Mouse (Mus musculus): ENCODE results near the gene Ppp2r5a. TPM values are rescaled to one million over a fixed set of nuclear protein-coding genes. Genes with fewer than 3 reads are reported as not detected.

Ppp2r5a gene
- polyA plus RNA-seq, 1 experiment from 2014 or later = 11.3 TPM

- H3K4me1 ChIP-seq (ENCODE audit: control insufficient read depth, low read depth, low read length) = no peaks in the 10 kb centered on the region
- WGBS (ENCODE audit: insufficient replicate concordance) = 47% methylated on average over 5 of the region's 5 CpGs
- H3K9ac ChIP-seq (ENCODE audit: low read depth, low read length) = no peak overlapping the region
- no peak for ATAC-seq (ENCODE audit: low read depth)
- H3K36me3 ChIP-seq (ENCODE audit: control insufficient read depth, insufficient read depth) = peaks cover 5% of the 10 kb centered on the region
- no peaks in the 10 kb centered on the region for H3K9me3 ChIP-seq (replicated peaks; ENCODE audit: control insufficient read depth, low read length)
- H3K4me2 ChIP-seq (ENCODE audit: low read depth, low read length) = no peak overlapping the region
- H3K27me3 ChIP-seq (ENCODE audit: control insufficient read depth, insufficient read depth, low read depth, low read length) = no peaks in the 10 kb centered on the region
- no peak overlapping the region for H3K27ac ChIP-seq (ENCODE audit: low read length)
- no peak overlapping the region for H3K4me3 ChIP-seq (ENCODE audit: low read depth, low read length)
Measured at GRCm38 (mm10) chr1:191334500-191334899, 68.6 kb downstream of the Ppp2r5a start.

DNA sequence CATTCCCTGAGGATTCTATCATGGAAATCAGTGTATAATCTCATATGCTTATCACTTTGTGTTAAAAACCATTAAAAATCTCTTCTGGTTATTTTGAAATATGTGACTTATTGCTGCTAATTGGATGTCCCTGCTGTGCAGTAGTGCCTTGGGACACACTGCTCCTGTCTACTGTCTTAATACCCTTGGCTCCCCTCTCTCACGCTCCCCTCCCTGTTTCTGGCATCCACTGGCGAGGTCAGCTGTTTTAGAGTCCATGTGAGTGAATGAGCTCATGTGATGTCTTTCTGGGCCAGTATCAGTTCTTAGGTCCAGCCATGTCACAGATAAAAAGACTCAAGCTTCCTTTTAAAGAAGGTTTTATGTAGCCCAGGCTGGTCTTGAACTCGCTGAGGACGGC lies 72.7 kb downstream of the Ppp2r5a start:
- no peaks in the 10 kb centered on the region for H3K9me3 ChIP-seq (replicated peaks; ENCODE audit: control insufficient read depth, low read length)
- peaks cover 25% of the 10 kb centered on the region for H3K4me1 ChIP-seq (ENCODE audit: control insufficient read depth, low read depth, low read length)
- WGBS (ENCODE audit: insufficient replicate concordance) = 83% methylated on average over 4 of the region's 4 CpGs
- ATAC-seq (ENCODE audit: low read depth) = no peak
- H3K27me3 ChIP-seq (ENCODE audit: control insufficient read depth, insufficient read depth, low read depth, low read length) = no peaks in the 10 kb centered on the region
- no peak overlapping the region for H3K4me2 ChIP-seq (ENCODE audit: low read depth, low read length)
- no peak overlapping the region for H3K4me3 ChIP-seq (ENCODE audit: low read depth, low read length)
- no peak overlapping the region for H3K9ac ChIP-seq (ENCODE audit: low read depth, low read length)
- H3K36me3 ChIP-seq (ENCODE audit: control insufficient read depth, insufficient read depth) = no peaks in the 10 kb centered on the region
- no peak overlapping the region for H3K27ac ChIP-seq (ENCODE audit: low read length)

GRCm38 (mm10) chr1:191328019-191328441 lies 75.0 kb downstream of the Ppp2r5a start:
- Histone ChIP-seq H3K4me1 (ENCODE audit: control insufficient read depth, low read depth, low read length) (peaks cover 36% of the 10 kb centered on the region), H3K9ac (ENCODE audit: low read depth, low read length) (no peak overlapping the region), H3K4me2 (ENCODE audit: low read depth, low read length) (no peak overlapping the region), H3K27ac (ENCODE audit: low read length) (no peak overlapping the region), H3K27me3 (ENCODE audit: control insufficient read depth, insufficient read depth, low read depth, low read length) (no peaks in the 10 kb centered on the region), H3K36me3 (ENCODE audit: control insufficient read depth, insufficient read depth) (no peaks in the 10 kb centered on the region), H3K4me3 (ENCODE audit: low read depth, low read length) (no peak overlapping the region), H3K9me3 (replicated peaks; ENCODE audit: control insufficient read depth, low read length) (no peaks in the 10 kb centered on the region)
- WGBS (ENCODE audit: insufficient replicate concordance) = 41% methylated on average over 8 of the region's 8 CpGs
- no peak for ATAC-seq (ENCODE audit: low read depth)

DNA sequence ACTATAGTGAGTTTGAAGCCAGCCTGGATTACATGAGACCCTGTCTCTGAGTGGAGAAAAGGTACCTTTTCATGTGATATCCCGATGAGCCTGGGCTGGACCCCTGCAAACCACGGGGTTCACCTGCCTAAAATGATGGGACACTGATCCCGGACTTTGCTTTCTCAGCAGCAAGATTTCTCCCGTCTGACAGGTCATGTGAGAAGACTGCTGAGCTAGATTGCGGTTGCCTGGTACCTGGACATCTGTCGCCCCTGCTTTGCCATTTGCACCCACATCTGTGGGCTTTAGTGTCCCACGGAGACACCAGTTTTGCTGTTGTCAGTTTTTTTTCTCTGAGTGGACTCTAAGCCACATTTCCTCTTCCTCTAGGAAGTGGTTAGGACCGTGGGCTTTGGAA lies 75.8 kb downstream of the Ppp2r5a start:
- Histone ChIP-seq H3K27ac (ENCODE audit: low read length) (no peak overlapping the region), H3K27me3 (ENCODE audit: control insufficient read depth, insufficient read depth, low read depth, low read length) (no peaks in the 10 kb centered on the region), H3K9ac (ENCODE audit: low read depth, low read length) (no peak overlapping the region), H3K9me3 (replicated peaks; ENCODE audit: control insufficient read depth, low read length) (no peaks in the 10 kb centered on the region), H3K4me3 (ENCODE audit: low read depth, low read length) (peak overlapping the region; percentile 90), H3K4me2 (ENCODE audit: low read depth, low read length) (peak overlapping the region; percentile 99), H3K36me3 (ENCODE audit: control insufficient read depth, insufficient read depth) (no peaks in the 10 kb centered on the region), H3K4me1 (ENCODE audit: control insufficient read depth, low read depth, low read length) (peaks cover 36% of the 10 kb centered on the region)
- ATAC-seq (ENCODE audit: low read depth) = no peak
- WGBS (ENCODE audit: insufficient replicate concordance) = 54% methylated on average over 8 of the region's 8 CpGs

GRCm38 (mm10) chr1:191326233-191326882 lies 76.7 kb downstream of the Ppp2r5a start:
- Histone ChIP-seq H3K36me3 (ENCODE audit: control insufficient read depth, insufficient read depth) (no peaks in the 10 kb centered on the region), H3K4me2 (ENCODE audit: low read depth, low read length) (peak overlapping the region; percentile 99), H3K4me3 (ENCODE audit: low read depth, low read length) (peak overlapping the region; percentile 90), H3K27ac (ENCODE audit: low read length) (peak overlapping the region; percentile 75), H3K4me1 (ENCODE audit: control insufficient read depth, low read depth, low read length) (peaks cover 36% of the 10 kb centered on the region), H3K27me3 (ENCODE audit: control insufficient read depth, insufficient read depth, low read depth, low read length) (no peaks in the 10 kb centered on the region), H3K9me3 (replicated peaks; ENCODE audit: control insufficient read depth, low read length) (no peaks in the 10 kb centered on the region), H3K9ac (ENCODE audit: low read depth, low read length) (peak overlapping the region; percentile 88)
- WGBS (ENCODE audit: insufficient replicate concordance) = under 1% methylated on average over 35 of the region's 35 CpGs
- peak; percentile 46 for ATAC-seq (ENCODE audit: low read depth)

DNA sequence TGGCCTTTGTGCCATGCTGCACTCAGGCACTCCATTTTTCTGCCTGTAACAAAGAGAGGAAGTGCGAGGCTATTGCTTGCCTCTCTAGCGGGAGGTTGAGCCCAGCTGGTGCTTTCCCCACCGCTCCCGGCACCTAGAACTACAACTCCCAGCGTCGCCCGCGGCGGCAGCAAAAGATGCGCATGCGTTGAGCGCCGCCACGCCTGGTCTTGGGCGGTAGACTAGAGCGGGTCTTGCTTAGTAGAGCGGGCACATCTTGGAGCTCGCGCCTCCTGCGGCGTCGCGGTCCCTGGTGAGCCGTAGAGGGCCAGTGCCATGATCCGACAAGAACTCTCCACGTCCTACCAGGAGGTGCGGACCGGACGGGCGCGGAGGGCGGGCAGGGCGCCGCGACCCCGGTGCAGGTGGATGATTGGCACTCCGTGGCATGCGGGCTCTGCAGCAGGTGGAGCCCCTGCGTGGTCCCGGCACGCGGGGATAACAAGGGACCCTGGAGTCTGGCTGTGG lies 77.3 kb downstream of the Ppp2r5a start, which contains the start of gene Tmem206:
TSS of gene Tmem206 (plus strand) at position 187 of the 507 bp plus-strand sequence.
- Histone ChIP-seq H3K9ac (ENCODE audit: low read depth, low read length) (peak within 1 kb of the TSS; percentile 88), H3K4me2 (ENCODE audit: low read depth, low read length) (peak within 1 kb of the TSS; percentile 99), H3K27ac (ENCODE audit: low read length) (peak within 1 kb of the TSS; percentile 75), H3K4me3 (ENCODE audit: low read depth, low read length) (peak within 1 kb of the TSS; percentile 90), H3K36me3 (ENCODE audit: control insufficient read depth, insufficient read depth) (no peaks in the 10 kb centered on the region), H3K4me1 (ENCODE audit: control insufficient read depth, low read depth, low read length) (peaks cover 36% of the 10 kb centered on the region), H3K9me3 (replicated peaks; ENCODE audit: control insufficient read depth, low read length) (no peaks in the 10 kb centered on the region), H3K27me3 (ENCODE audit: control insufficient read depth, insufficient read depth, low read depth, low read length) (no peaks in the 10 kb centered on the region)
- under 1% methylated on average over 42 of the region's 42 CpGs for WGBS (ENCODE audit: insufficient replicate concordance)
- ATAC-seq (ENCODE audit: low read depth) = peak; percentile 96

- peak overlapping the region; percentile 90 for H3K4me3 ChIP-seq (ENCODE audit: low read depth, low read length)
- peak overlapping the region; percentile 54 for H3K9ac ChIP-seq (ENCODE audit: low read depth, low read length)
- peak; percentile 65 for ATAC-seq (ENCODE audit: low read depth)
- peak overlapping the region; percentile 99 for H3K4me2 ChIP-seq (ENCODE audit: low read depth, low read length)
- 51% methylated on average over 7 of the region's 7 CpGs for WGBS (ENCODE audit: insufficient replicate concordance)
- H3K36me3 ChIP-seq (ENCODE audit: control insufficient read depth, insufficient read depth) = no peaks in the 10 kb centered on the region
- H3K9me3 ChIP-seq (replicated peaks; ENCODE audit: control insufficient read depth, low read length) = no peaks in the 10 kb centered on the region
- H3K27ac ChIP-seq (ENCODE audit: low read length) = peak overlapping the region; percentile 9; the same call in 1 of the 2 replicates
- peaks cover 36% of the 10 kb centered on the region for H3K4me1 ChIP-seq (ENCODE audit: control insufficient read depth, low read depth, low read length)
- H3K27me3 ChIP-seq (ENCODE audit: control insufficient read depth, insufficient read depth, low read depth, low read length) = no peaks in the 10 kb centered on the region
Measured at GRCm38 (mm10) chr1:191324733-191325590, 78.1 kb downstream of the Ppp2r5a start.

GRCm38 (mm10) chr1:191323381-191323780 lies 79.7 kb downstream of the Ppp2r5a start:
- Histone ChIP-seq H3K9me3 (replicated peaks; ENCODE audit: control insufficient read depth, low read length) (no peaks in the 10 kb centered on the region), H3K27me3 (ENCODE audit: control insufficient read depth, insufficient read depth, low read depth, low read length) (no peaks in the 10 kb centered on the region), H3K4me3 (ENCODE audit: low read depth, low read length) (no peak overlapping the region), H3K4me2 (ENCODE audit: low read depth, low read length) (no peak overlapping the region), H3K9ac (ENCODE audit: low read depth, low read length) (no peak overlapping the region), H3K36me3 (ENCODE audit: control insufficient read depth, insufficient read depth) (no peaks in the 10 kb centered on the region), H3K4me1 (ENCODE audit: control insufficient read depth, low read depth, low read length) (peaks cover 43% of the 10 kb centered on the region), H3K27ac (ENCODE audit: low read length) (no peak overlapping the region)
- no peak for ATAC-seq (ENCODE audit: low read depth)
- WGBS (ENCODE audit: insufficient replicate concordance) = 80% methylated on average over 3 of the region's 3 CpGs

DNA sequence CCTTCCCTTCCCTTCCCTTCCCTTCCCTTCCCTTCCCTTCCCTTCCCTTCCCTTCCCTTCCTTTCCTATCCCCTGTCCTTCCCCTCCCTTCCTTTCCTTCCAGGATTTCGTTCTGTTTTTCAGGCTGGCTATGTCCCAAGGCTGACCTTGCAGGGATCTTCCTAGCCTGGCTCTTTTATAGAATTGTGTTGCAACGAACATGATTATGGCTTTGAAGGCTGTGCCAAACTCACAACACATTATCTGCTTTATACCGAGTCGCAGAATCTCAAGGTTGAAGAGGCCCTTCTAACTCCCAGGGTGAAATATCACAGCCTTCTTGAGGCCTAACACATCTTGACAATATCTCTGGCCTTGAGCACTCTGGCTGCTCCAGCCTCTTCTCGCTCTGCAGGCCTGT lies 84.4 kb downstream of the Ppp2r5a start:
- peak overlapping the region; percentile 88 for H3K4me2 ChIP-seq (ENCODE audit: low read depth, low read length)
- H3K4me1 ChIP-seq (ENCODE audit: control insufficient read depth, low read depth, low read length) = peaks cover 17% of the 10 kb centered on the region
- H3K9ac ChIP-seq (ENCODE audit: low read depth, low read length) = no peak overlapping the region
- H3K27me3 ChIP-seq (ENCODE audit: control insufficient read depth, insufficient read depth, low read depth, low read length) = no peaks in the 10 kb centered on the region
- WGBS (ENCODE audit: insufficient replicate concordance) = 51% methylated on average over 5 of the region's 5 CpGs
- H3K27ac ChIP-seq (ENCODE audit: low read length) = peak overlapping the region; percentile 68
- H3K36me3 ChIP-seq (ENCODE audit: control insufficient read depth, insufficient read depth) = no peaks in the 10 kb centered on the region
- H3K4me3 ChIP-seq (ENCODE audit: low read depth, low read length) = no peak overlapping the region
- no peaks in the 10 kb centered on the region for H3K9me3 ChIP-seq (replicated peaks; ENCODE audit: control insufficient read depth, low read length)
- ATAC-seq (ENCODE audit: low read depth) = no peak

Data from liver, embryonic 16.5 days (tissue).